Mouse (Mus musculus): ENCODE measurements around the gene Alg14.
A peak's percentile ranks its signal among the peaks of the same experiment; 100 is the strongest.

Gene Alg14

DNA sequence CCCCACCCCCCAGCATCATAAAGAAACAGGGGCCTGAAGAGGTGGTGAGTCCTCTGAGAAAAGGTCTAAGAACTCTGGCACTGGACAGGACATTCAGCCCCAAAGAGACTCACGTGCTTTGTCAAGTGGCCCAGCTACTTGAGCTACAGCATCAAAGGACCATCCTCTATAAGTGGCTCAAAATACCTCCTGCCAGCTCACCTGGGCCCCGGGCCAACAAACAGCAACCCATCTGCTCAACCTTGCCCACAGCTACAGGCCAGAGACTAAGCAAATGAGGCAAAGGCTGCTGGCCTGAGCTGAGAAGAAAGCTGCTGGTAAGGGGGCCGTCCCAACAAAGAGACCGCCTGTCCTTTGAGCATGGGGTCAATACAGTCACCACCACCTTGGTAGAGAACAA is 14.0 kb upstream of the Alg14 start:
- no peak for DNase-seq (ENCODE audit: low spot score)

DNA sequence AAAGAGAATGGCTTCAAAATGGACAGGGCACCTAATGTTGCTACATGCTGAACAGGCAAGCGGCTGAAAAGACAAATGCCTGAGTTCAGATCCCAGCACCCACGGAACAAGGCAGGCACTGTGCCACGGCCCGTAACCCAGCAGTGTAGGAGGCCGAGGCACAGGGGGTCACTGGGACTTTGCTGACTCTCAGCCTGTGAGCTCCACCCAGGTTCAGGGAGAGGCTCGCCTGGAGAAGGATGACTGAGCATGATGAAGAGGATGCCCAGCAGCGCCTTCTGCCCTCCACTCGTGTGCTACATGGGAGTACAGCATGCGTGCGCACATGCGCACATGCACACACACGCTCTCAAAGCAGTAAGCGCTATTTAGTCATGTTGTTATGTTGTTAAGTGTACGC is 11.9 kb upstream of the Alg14 start:
- DNase-seq (ENCODE audit: low spot score): no peak

DNA sequence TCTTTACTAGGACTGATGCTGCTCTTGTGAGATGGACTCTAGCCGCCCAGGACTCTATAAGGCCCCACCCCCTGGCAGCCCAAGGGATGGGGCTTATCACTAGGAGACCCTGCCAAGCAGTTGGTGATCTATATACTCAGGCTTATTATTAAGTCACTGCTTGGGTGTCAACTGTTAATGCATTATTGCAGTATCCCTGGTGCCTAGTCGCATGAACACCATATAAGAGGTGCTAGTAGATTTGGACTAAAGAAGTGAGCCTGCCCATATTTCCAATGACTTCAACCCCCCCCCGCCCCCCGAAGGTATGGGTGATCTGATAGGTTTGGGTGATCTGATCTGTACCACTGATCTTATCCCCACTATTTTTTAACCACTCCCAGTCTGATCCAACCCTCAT is 8.6 kb upstream of the Alg14 start, which contains the start of gene Tmem56:
Gene Tmem56, minus strand, starts transcription at position 101 of the 400 bp plus-strand sequence.
- no peak for DNase-seq (ENCODE audit: low spot score)

DNA sequence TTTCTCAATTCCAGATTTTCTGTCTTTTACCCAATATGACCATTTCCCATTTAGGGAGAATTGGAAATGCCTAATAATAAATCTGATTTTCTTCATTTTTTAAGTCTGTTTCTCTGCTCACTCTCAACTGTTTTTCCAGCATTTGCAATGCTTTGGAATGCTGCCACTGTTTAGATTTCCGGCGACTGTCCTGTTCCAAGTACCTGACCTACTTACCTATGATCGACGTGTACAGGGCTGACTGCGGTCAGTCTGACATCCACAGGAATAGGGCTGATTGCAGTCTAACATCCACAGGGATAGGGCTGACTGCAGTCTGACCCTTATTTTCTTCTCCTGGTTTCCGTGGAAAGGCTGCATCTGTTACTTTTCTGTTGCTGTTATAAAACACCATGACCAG is 6.4 kb upstream of the Alg14 start:
- DNase-seq (ENCODE audit: low spot score): no peak

DNA sequence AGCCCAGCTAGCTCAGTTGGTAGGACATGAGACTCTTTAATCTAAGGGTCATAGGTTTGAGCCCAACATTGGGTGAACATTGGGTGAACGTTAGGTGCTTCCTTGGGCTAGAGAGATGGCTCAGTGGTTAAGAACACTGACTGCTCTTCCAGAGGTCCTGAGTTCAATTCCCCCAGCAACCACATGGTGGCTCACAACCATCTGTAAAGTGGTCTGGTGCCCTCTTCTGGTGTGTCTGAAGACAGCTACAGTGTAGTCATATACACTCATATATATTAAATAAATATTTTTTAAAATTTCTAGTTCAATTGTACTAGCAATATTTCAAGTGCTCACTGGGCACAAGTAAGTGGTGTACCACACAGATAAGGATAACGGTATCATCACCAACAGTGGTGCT is 4.4 kb upstream of the Alg14 start:
- no peak for DNase-seq (ENCODE audit: low spot score)

DNA sequence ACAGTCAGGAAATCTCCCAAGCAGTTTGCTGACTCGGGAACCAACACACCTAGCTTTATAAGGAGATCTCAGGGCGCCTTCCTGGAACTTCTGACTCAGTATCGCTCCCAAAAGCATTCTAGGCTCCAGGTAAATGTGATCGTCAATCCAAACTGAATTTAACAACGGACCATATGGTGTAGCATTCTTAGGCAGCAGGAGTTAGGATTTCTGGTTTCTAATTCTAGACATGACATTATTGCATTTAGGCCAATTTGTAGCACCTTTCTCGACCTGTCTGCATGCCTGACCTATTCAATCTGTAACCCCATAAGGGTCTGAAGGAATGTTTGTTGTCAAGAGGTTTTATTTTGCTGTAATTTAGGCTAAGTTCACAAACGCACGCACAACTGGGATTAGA is 892 bp upstream of the Alg14 start:
- no peak for DNase-seq (ENCODE audit: low spot score)

DNA sequence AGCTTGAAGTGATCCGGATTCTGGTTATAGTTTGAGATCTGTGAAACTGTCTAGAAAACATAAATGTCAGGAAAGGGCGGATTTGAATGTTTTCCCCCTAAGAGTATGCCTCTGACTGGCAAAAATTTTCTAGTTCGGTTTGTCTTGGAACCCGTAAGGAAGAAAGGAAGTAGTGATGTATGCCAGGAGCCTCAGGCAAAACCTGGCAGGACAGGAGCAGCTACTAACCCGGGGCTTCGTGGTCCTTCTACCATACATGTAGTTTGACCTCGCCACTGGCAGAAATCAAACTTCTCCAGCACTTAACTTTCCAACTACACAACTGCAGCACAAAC is 381 bp upstream of the Alg14 start:
- no peak for DNase-seq (ENCODE audit: low spot score)

DNA sequence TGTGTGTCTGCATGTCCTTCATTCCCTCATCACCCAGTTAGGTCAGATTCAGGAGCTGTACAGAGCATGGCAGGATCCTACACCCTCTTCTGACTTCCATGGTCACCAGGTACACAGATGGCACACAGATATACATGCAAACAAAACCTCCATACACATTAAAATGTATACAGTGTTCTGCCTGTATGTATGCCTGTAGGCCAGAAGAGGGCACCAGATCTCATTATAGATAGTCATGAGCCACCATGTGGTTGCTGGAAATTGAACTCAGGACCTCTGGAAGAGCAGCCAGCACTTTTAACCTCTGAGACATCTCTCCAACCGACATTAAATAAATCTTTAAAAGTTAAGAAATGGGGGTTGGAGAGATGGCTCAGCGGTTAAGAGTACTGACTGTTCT is 2.6 kb downstream of the Alg14 start:
- no peak for DNase-seq (ENCODE audit: low spot score)

DNA sequence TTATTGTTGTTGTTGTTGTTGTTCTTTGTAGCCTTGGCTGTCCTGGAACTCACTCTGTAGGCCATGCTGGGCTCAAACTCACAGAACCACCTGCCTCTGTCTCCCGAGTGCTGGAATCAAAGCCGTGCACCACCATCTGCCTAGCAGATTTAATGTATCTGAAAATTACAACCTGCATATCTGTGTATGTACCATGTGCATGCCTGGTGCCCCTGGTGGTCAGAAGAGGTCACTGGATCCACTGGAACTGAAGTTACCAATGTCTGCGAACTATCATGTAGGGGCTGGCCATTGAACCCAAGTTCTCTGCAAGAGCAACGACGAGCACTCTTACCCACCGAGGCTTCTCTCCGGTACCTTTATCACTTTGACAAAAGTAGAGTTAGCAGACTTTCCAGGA is 15.1 kb downstream of the Alg14 start:
- no peak for DNase-seq (ENCODE audit: low spot score)

DNA sequence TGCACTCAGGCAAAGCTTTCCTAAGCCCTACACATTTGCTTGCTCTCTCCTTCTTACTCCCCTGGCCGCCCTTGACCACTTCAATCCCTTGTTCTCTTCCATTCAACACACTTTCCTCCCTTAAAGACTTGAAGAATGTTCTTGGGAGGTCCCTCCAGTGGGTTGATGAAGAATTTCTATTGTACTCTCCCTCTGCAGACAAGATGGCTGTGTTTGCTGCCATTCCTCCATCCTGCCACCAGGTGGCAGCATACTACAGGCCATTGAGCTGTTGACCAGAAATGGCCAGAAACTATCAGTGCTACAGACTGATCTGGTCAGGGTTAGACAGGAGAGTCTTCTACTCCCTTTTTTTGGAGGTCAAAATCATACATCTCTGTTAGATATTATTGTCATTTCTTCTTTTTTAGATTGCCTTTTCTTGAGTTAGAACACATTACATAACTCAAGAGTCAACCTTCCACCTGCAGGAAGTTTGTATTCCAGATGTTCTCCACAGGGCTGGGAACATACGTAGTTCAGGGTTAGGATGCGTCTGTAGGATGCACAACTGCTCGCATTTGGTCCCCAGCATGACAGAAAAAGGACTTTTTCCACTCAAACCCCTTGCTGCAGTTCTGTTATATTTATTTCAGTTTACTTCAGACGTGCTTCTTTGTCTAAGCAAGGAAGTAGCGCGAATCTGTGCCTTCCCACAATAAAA is 16.1 kb downstream of the Alg14 start:
- peak; percentile 82 for DNase-seq (ENCODE audit: low spot score)

DNA sequence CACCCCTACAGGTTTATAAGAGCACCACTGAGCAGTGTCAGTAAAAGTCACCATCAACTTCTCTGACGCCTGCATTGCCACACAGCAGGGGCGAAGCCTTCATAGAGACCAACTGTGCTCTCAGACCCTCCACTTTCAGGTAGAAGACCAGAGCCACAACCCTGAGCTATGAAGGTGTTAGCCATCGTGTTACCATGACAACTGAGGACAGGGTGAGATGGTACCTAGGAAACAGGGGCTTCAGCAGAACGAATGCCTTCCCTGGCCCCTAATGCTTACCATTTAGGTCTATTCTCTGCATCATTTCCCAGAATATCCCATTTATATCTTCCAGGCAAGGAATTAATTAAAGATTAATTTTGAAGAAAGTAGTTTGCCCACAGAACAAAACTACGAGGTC is 17.4 kb downstream of the Alg14 start:
- no peak for DNase-seq (ENCODE audit: low spot score)

DNA sequence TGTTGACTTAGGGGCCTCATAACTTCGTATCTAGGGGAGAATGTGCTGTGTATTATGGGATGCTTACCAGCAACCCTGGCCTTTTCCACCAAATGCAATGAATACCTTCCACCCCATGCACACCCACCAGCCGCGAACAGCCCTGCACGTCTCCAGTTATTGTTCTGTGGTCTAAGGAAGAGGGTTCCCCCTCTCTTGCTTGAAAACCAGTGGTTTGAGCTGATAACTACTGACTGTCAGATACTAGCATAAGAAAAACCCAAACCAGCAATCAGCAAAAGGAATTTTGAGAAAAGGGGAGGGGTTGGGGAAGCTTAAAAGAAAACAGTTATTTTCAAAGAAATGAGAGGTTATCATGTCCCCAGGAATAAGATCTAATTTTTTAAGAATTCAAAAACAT is 17.9 kb downstream of the Alg14 start:
- DNase-seq (ENCODE audit: low spot score): no peak

DNA sequence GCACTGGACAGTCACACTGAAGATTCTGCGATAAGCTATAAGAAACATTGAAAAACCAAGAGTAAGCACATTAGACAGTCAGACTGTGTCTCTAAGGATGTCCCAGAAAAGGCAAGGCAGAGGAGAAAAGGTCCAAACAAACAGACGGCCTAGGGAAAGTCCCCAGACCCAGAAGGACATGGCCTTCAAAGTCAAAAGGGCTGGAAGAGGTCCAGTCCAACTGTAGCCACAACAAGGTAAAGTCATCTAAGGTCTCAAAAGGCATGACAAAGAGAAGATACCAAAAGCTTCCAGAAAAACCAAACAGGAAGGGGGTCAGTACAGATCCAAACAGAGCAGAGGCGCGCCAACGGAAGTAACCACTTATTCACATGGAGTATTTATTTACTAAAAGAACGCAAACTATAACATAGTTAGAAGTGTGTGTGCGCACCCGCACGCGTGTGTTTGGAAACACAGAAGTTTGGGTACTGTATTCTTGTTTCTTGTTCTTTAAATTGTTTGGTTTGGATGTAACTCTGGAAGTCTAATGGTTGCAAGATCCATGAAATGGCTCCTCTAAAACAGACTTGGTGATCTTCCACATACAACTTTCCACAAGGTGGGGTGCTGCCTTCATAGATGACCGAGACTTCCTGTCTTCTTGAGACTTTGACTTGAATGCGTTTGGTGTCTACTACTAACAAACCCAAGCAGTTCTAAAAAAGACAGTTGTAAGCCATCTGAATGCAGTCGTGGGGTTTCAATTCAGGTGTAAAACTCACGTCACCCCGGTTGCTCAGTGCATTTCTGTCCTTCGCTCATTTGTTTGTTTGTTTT is 18.5 kb downstream of the Alg14 start:
- no peak for DNase-seq (ENCODE audit: low spot score)

DNA sequence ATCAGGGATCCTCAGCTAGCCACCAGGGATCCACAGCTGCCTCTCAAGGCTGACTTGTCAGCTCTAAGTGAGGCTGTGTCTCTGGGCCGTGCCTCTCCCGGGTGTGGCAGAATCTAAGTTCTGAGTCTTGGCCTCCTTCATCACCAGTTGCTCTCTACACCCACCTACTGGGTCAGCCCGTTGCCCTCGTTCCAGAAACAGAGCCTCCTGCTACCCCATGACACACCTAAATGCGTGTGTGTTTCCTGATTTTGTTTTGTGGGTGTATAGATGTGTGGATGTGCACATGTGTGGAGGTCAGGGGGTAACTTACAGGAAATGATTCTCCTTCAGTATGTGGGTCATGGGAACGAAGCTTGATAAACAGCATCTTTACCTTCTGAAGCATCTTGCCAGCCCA is 20.9 kb downstream of the Alg14 start:
- no peak for DNase-seq (ENCODE audit: low spot score)

DNA sequence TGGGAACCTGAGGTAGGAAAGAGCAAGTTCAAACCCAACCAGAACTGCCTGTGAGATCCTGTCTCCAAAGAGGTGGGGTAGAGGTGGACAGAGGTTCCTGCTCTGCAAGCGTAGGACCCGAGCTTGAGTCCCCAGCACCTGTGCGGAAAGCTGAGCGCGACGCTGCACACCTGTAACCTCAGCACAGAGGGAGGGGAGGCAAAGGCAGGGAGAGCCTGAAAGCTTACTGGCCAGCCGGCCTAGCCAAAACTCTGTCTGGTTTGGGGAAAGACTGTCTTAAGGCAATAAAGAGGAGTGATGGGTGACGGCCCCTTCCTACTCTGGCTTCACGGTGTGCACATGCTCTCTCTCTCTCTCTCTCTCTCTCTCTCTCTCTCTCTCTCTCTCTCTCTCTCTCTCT is 21.4 kb downstream of the Alg14 start:
- no peak for DNase-seq (ENCODE audit: low spot score)

DNA sequence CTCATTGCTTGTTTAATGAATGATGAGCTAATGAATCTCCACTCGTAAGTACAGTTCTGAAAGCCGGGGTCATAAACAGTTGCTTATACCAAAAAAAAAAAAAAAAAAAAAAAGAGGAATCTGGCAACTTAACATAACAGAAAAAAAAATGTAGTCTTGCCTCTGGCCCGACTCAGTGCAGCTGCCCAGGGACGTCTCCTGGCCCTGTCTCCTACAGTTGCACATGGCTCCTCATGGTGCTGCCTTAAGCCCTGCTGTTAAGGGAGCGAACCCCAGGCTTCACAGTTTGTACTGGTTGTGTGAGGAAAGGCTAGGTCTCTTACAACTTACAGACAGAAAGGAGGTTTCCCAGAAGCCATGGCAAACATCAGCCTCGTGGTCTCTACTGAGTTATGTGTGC is 22.6 kb downstream of the Alg14 start:
- no peak for DNase-seq (ENCODE audit: low spot score)

DNA sequence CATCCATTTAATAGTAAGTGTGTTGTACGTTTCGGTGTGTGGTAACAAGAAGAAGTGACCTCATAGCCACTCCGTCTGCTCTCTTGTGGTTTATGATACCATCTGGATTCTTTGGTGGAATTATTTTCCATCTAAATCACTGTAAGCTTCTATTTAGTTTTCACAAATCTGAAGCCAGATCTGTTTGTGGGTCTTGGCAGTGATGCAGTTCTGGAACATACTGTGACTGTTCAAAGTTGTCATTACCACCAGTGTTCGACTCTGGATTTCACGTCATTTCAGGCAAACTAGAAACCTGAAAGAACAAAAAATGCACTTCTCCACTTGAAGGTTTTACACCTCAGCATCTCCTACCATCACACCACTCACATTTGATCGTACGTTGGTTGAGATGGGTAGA is 23.9 kb downstream of the Alg14 start:
- DNase-seq (ENCODE audit: low spot score): no peak

DNA sequence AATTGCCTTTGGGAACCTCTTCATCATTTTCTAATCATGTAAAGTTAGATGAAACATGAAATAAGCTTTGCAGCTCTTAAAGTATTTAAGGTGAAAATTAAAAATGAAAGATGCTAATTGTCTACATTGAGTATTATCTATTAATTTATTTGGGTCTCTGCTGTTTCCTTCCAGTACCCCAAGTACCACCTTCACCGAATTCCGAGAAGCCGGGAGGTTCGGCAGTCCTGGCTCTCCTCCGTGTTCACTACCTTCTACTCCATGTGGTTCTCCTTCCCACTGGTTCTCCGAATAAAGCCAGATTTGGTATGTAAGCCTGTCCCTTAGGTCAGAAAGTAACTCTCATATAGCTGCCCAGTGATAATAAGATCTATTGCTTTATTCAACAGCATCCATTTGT is 28.3 kb downstream of the Alg14 start:
- no peak for DNase-seq (ENCODE audit: low spot score)

DNA sequence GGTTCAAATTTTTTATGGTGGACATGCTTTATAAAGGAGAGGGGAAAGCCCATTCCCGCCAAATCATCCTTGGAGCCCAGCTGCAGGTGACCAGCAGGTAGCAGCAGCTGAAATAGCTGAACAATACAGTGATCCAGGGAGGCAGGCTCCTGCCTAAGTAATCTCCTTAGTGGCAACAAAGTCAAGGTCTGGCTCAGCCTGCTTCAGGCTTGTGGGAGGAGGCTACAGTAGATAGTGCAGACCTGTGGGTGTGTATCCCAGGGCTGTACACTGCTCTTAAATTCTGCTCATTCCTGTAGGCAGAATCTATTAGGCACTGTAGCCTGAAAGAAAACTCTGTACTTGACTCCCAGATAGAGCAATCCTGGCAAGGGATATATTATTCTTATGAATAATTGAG is 29.3 kb downstream of the Alg14 start:
- no peak for DNase-seq (ENCODE audit: low spot score)

DNA sequence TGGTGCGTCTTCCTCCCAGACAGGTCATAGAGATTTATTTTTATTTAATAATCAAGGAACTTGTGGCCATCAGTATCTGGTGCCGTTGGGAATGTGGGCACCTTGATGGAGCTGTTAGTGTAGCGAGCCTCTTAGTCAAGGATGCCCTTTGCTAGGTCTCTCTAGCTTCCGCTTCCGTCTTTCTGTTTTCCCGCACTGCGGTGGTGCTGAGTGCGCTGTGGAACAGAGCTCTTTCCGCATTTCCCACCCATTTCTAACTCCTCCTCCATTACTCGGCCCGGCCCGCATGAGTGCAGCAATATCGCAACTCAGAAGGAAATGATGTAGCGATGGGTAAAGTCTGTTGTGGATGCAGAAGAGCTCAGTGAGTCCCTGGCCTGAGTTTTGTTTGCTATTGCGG is 31.8 kb downstream of the Alg14 start:
- DNase-seq (ENCODE audit: low spot score): no peak

DNA sequence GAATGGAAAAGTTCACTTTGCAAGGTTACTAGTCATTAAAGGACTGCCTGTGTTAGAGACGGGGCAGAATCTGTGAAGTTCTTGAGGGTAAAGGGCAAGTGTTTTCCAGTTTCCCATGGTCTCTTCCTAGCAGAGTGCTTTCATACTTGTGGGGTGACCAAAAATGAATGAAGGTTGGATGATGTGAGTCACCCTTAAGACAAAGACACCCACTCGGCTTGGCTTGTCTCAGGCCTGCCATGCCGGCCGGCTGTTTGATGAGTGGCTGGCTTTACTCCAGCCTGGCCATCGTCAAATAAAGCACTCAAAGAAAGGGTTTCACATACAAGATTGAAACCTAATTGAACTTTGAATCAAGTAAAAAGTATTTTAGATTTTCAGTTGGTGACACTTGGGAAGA is 35.8 kb downstream of the Alg14 start:
- no peak for DNase-seq (ENCODE audit: low spot score)

DNA sequence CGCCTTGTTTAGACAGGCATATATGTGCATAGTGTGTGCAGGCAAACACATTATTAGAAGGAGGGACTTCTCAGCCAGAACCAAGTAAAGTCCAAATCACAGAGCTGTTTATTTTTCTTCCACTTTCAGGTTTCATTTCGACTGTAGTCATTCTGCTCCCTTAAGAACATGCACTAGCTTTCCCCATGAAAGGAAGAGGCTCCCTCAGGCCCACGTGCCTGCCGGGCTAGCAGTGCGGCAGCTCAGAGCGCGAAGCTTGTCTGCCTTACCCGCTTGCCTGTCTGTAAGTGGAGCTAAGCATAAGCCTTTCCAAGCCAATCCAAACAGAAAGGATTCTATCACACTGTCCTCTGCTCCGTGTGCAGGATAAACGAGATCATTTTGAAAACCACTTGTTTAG is 38.1 kb downstream of the Alg14 start:
- no peak for DNase-seq (ENCODE audit: low spot score)

DNA sequence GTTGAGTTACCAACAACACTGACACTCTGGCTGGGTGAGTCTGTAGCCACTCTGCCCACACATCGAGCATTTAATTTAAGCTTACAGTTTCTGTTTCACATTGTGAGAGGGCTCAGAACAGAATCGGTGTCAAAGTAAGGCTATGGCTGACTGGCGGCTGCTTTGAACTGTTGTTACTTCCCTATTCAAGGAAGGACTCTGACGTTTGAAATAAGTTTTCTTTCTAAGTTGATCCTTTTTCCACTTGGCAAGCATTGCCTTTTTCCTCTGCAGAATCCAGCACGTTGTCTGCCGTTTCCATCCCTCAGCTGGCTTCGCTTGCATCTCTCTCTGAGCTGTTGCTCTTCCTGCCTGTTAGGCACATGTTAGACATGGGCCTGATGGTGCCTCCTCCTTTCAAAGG is 38.7 kb downstream of the Alg14 start:
- DNase-seq (ENCODE audit: low spot score): no peak

Data from testis, postnatal 10 days (tissue).